Mouse (Mus musculus): Measurements from ENCODE around the gene Nedd8. TPM values are rescaled to one million over a fixed set of nuclear protein-coding genes. Genes with fewer than 3 reads are reported as not detected.
A peak's percentile ranks its signal among the peaks of the same experiment; 100 is the strongest.

Nedd8 gene
- polyA plus RNA-seq, 2 experiments, result 168 to 286 TPM

- no peak overlapping the region for H3K9ac ChIP-seq (replicated peaks)
- ATAC-seq (ENCODE audit: insufficient read depth) (no peak), DNase-seq (ENCODE audit: low read depth in 3 of 3, low spot score in 3 of 3) (no peak)
- no peak overlapping the region for H3K4me2 ChIP-seq (ENCODE audit: low read depth)
- H3K36me3 ChIP-seq (replicated peaks; ENCODE audit: control insufficient read depth, insufficient read depth, low read depth), result no peaks in the 10 kb centered on the region
- no peak overlapping the region for H3K4me3 ChIP-seq (ENCODE audit: insufficient read depth in 1 of 2, low read depth in 2 of 2, low read length in 2 of 2)
- 46% methylated on average over 4 of the region's 4 CpGs for WGBS (ENCODE audit: insufficient replicate concordance)
- H3K9me3 ChIP-seq (ENCODE audit: control insufficient read depth, low read length), result no peaks in the 10 kb centered on the region
- H3K27ac ChIP-seq, result no peak overlapping the region
- TF ChIP-seq CTCF (IDR thresholded peaks at IDR 0.05; ENCODE audit: low read depth) (no peak), EP300 (IDR thresholded peaks at IDR 0.05; ENCODE audit: low read depth) (no peak)
- no peaks in the 10 kb centered on the region for H3K27me3 ChIP-seq (ENCODE audit: control insufficient read depth, insufficient read depth, low read length)
- 0 out of 4 replicates have a peak, but pooled peaks cover 0 to 2% of the 10 kb centered on the region in 2 experiments for H3K4me1 ChIP-seq (replicated peaks; ENCODE audit: control insufficient read depth in 2 of 2, insufficient read depth in 2 of 2, low read length in 1 of 2)
Observed at GRCm38 (mm10) chr14:55697226-55697625, 25.3 kb upstream of the Nedd8 start.

- TF ChIP-seq EP300 (IDR thresholded peaks at IDR 0.05; ENCODE audit: low read depth), result no peak
- TF ChIP-seq CTCF (IDR thresholded peaks at IDR 0.05; ENCODE audit: low read depth), result no peak
- H3K27me3 ChIP-seq (ENCODE audit: control insufficient read depth, insufficient read depth, low read length), result no peaks in the 10 kb centered on the region
- no peak overlapping the region for H3K4me3 ChIP-seq (ENCODE audit: insufficient read depth in 1 of 2, low read depth in 2 of 2, low read length in 2 of 2)
- ATAC-seq (ENCODE audit: insufficient read depth) (no peak), DNase-seq (ENCODE audit: low read depth in 3 of 3, low spot score in 3 of 3) (no peak)
- H3K36me3 ChIP-seq (replicated peaks; ENCODE audit: control insufficient read depth, insufficient read depth, low read depth), result no peaks in the 10 kb centered on the region
- H3K27ac ChIP-seq, result no peak overlapping the region
- H3K4me1 ChIP-seq (replicated peaks; ENCODE audit: control insufficient read depth in 2 of 2, insufficient read depth in 2 of 2, low read length in 1 of 2), result no peaks in the 10 kb centered on the region
- no peaks in the 10 kb centered on the region for H3K9me3 ChIP-seq (ENCODE audit: control insufficient read depth, low read length)
- H3K9ac ChIP-seq (replicated peaks), result no peak overlapping the region
- no peak overlapping the region for H3K4me2 ChIP-seq (ENCODE audit: low read depth)
- 59% methylated on average over 10 of the region's 10 CpGs for WGBS (ENCODE audit: insufficient replicate concordance)
Observed at GRCm38 (mm10) chr14:55689433-55689832, 17.5 kb upstream of the Nedd8 start.

GRCm38 (mm10) chr14:55682118-55682493 lies 10.2 kb upstream of the Nedd8 start:
- Histone ChIP-seq H3K4me1 (replicated peaks; ENCODE audit: control insufficient read depth in 2 of 2, insufficient read depth in 2 of 2, low read length in 1 of 2) (peaks cover 2 to 9% of the 10 kb centered on the region in 2 experiments; a peak in 3 of 4 replicates), H3K9me3 (ENCODE audit: control insufficient read depth, low read length) (no peaks in the 10 kb centered on the region), H3K36me3 (replicated peaks; ENCODE audit: control insufficient read depth, insufficient read depth, low read depth) (peaks cover 27% of the 10 kb centered on the region), H3K27me3 (ENCODE audit: control insufficient read depth, insufficient read depth, low read length) (no peaks in the 10 kb centered on the region), H3K9ac (replicated peaks) (peak overlapping the region; percentile 76), H3K4me2 (ENCODE audit: low read depth) (peak overlapping the region; percentile 85), H3K4me3 (ENCODE audit: insufficient read depth in 1 of 2, low read depth in 2 of 2, low read length in 2 of 2) (peak overlapping the region; percentile 79 to 91), H3K27ac (peak overlapping the region; percentile 80)
- ATAC-seq (ENCODE audit: insufficient read depth), result peak; percentile 14; the same call in 1 of the 2 replicates
- no peak for DNase-seq (ENCODE audit: low read depth in 3 of 3, low spot score in 3 of 3)
- WGBS (ENCODE audit: insufficient replicate concordance), result 14% methylated on average over 3 of the region's 3 CpGs
- TF ChIP-seq CTCF (IDR thresholded peaks at IDR 0.05; ENCODE audit: low read depth) (no peak), EP300 (IDR thresholded peaks at IDR 0.05; ENCODE audit: low read depth) (no peak)

DNA sequence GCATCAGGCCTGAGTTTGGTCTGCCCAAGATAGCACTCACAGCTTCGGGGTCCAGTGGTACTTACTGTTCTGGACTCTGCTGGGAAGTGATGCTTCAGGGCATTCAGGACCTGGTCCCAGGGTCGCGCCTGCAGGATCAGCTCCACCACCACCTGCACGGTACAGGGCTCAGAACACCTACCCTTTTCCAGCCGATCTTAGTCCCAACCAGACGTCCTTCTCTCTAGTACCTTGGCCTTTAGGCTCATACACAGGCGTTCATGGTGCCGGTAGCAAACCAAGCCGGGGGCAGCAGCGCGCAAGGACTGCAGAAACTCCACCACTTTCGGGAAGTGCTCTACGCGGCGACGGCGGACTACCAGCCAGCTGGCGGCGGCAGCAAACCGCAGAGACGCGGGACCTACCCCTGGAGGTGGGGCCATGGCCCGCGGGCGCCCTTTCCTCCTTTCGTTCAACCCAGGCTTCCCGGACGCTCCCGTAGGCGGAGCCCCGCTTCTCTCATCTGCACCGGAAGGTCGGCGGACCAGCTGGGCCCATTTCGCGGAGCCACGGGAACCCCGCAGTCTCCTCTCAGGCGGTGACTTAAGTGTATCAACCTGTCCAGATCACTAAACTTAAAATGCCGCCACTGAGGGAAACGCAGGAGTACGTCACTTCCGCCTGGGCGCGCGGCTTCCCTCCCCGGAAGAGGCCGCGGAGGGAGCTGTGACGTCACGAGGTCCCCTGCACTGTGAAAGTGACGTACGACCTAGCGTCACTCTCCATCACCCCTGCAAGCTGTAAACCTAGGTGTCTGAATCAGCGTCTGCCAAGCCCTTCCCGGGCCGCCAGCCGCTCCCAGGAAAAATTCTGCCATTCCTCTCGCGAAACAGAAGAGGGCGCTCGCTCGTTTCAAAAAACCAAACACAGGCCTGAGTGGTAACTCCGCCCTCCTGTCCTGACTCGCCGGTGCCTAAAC lies 9.5 kb upstream of the Nedd8 start, which contains the start of gene Tinf2:
Gene Tinf2, minus strand, starts transcription at position 661 of the 958 bp plus-strand sequence.
- peak; percentile 12 for TF ChIP-seq EP300 (IDR thresholded peaks at IDR 0.05; ENCODE audit: low read depth)
- peak; percentile 91 for TF ChIP-seq CTCF (IDR thresholded peaks at IDR 0.05; ENCODE audit: low read depth)
- H3K4me2 ChIP-seq (ENCODE audit: low read depth), result peak within 1 kb of the TSS; percentile 85
- ATAC-seq (ENCODE audit: insufficient read depth) (peak; percentile 94), DNase-seq (ENCODE audit: low read depth in 3 of 3, low spot score in 3 of 3) (peak; percentile 94 to 95 (median 95))
- under 1% methylated on average over 66 of the region's 66 CpGs for WGBS (ENCODE audit: insufficient replicate concordance)
- H3K4me1 ChIP-seq (replicated peaks; ENCODE audit: control insufficient read depth in 2 of 2, insufficient read depth in 2 of 2, low read length in 1 of 2), result peaks cover 2 to 9% of the 10 kb centered on the region in 2 experiments; a peak in 3 of 4 replicates
- H3K27me3 ChIP-seq (ENCODE audit: control insufficient read depth, insufficient read depth, low read length), result no peaks in the 10 kb centered on the region
- H3K9ac ChIP-seq (replicated peaks), result peak within 1 kb of the TSS; percentile 76
- peak within 1 kb of the TSS; percentile 80 for H3K27ac ChIP-seq
- H3K36me3 ChIP-seq (replicated peaks; ENCODE audit: control insufficient read depth, insufficient read depth, low read depth), result peaks cover 33% of the 10 kb centered on the region
- H3K9me3 ChIP-seq (ENCODE audit: control insufficient read depth, low read length), result no peaks in the 10 kb centered on the region
- H3K4me3 ChIP-seq (ENCODE audit: insufficient read depth in 1 of 2, low read depth in 2 of 2, low read length in 2 of 2), result peak within 1 kb of the TSS; percentile 79 to 91

- no peak overlapping the region for H3K4me3 ChIP-seq (ENCODE audit: insufficient read depth in 1 of 2, low read depth in 2 of 2, low read length in 2 of 2)
- H3K27me3 ChIP-seq (ENCODE audit: control insufficient read depth, insufficient read depth, low read length), result no peaks in the 10 kb centered on the region
- no peak overlapping the region for H3K27ac ChIP-seq
- H3K9me3 ChIP-seq (ENCODE audit: control insufficient read depth, low read length), result no peaks in the 10 kb centered on the region
- WGBS (ENCODE audit: insufficient replicate concordance), result 70% methylated on average over 4 of the region's 4 CpGs
- DNase-seq (ENCODE audit: low read depth in 3 of 3, low spot score in 3 of 3) (no peak), ATAC-seq (ENCODE audit: insufficient read depth) (no peak)
- peaks cover 43% of the 10 kb centered on the region for H3K36me3 ChIP-seq (replicated peaks; ENCODE audit: control insufficient read depth, insufficient read depth, low read depth)
- no peak overlapping the region for H3K9ac ChIP-seq (replicated peaks)
- H3K4me2 ChIP-seq (ENCODE audit: low read depth), result no peak overlapping the region
- TF ChIP-seq CTCF (IDR thresholded peaks at IDR 0.05; ENCODE audit: low read depth), result no peak
- no peak for TF ChIP-seq EP300 (IDR thresholded peaks at IDR 0.05; ENCODE audit: low read depth)
- peaks cover 2 to 12% of the 10 kb centered on the region in 2 experiments; a peak in 3 of 4 replicates for H3K4me1 ChIP-seq (replicated peaks; ENCODE audit: control insufficient read depth in 2 of 2, insufficient read depth in 2 of 2, low read length in 1 of 2)
Observed at GRCm38 (mm10) chr14:55677615-55678014, 5.7 kb upstream of the Nedd8 start.

All from liver, embryonic 14.5 days (tissue).